Mouse (Mus musculus) neural tube, embryonic 14.5 days (tissue): ENCODE data around the gene Pex6. TPM values are rescaled to one million over a fixed set of nuclear protein-coding genes. Genes with fewer than 3 reads are reported as not detected.

Experiments
- ATAC-seq: fragments of 200-750 bp; cut with Nextera tagmentation; 2 replicates; pipeline ENCODE4 v1.8.0; 2017; ENCODE audit warnings: low read depth, mild to moderate bottlenecking, moderate TSS enrichment, moderate library complexity
- H3K27ac ChIP-seq: fragments of 300-500 bp; sonication (generic); 2 replicates; pipeline ENCODE4 v1.5.1; 2014; ENCODE audit warnings: low read depth, mild to moderate bottlenecking, control low read depth, low read length, moderate library complexity, mixed read lengths
- H3K27me3 ChIP-seq: fragments of 300-500 bp; sonication (generic); 2 replicates; pipeline ENCODE4 v1.6.1; 2014; ENCODE audit warnings: low read length; ENCODE audit not compliant: control insufficient read depth, insufficient read depth
- H3K36me3 ChIP-seq: fragments of 300-500 bp; sonication (generic); 2 replicates; pipeline ENCODE4 v1.6.1; 2014; ENCODE audit warnings: low read length, mixed read lengths; ENCODE audit not compliant: control insufficient read depth, insufficient read depth
- H3K4me1 ChIP-seq: fragments of 300-500 bp; sonication (generic); 2 replicates; pipeline ENCODE4 v1.6.1; 2014; ENCODE audit warnings: low read length; ENCODE audit not compliant: control insufficient read depth, insufficient read depth
- H3K4me2 ChIP-seq: fragments of 300-500 bp; sonication (generic); 2 replicates; pipeline ENCODE4 v1.6.1; 2014; ENCODE audit warnings: mild to moderate bottlenecking, low read depth, low read length, control low read depth
- H3K4me3 ChIP-seq: fragments of 300-500 bp; sonication (generic); 2 replicates; pipeline ENCODE4 v1.5.1; 2014; ENCODE audit warnings: low read depth, low read length, control low read depth, mixed read lengths
- H3K9ac ChIP-seq: fragments of 300-500 bp; sonication (generic); replicated peaks from 2 replicates; pipeline ENCODE4 v1.6.1; 2014; ENCODE audit warnings: low read depth, mild to moderate bottlenecking, control low read depth, low read length, mixed read lengths
- H3K9me3 ChIP-seq: fragments of 300-500 bp; sonication (generic); 2 replicates; pipeline ENCODE4 v1.6.1; 2016; ENCODE audit warnings: low read length; ENCODE audit not compliant: control insufficient read depth
- WGBS: fragments of 180-500 bp; shearing (Covaris S2); extraction: QIAGEN DNeasy Blood & Tissue Kit; methylation state at CpG from one replicate; pipeline ENCODE4 v1.1.7; 2014; 5-methylcytosine and 5-hydroxymethylcytosine counted together
- polyA plus RNA-seq: library from polyadenylated mRNA; unstranded; fragments of >200 nt; fragmentation: Nextera tagmentation; extraction: Ambion mirVana; gene quantifications from 2 replicates; pipeline ENCODE4 v1.2.1, GENCODE M21; 2014

Gene Pex6
- polyA plus RNA-seq, 1 experiment from 2014 or later, result 18.2 TPM

DNA sequence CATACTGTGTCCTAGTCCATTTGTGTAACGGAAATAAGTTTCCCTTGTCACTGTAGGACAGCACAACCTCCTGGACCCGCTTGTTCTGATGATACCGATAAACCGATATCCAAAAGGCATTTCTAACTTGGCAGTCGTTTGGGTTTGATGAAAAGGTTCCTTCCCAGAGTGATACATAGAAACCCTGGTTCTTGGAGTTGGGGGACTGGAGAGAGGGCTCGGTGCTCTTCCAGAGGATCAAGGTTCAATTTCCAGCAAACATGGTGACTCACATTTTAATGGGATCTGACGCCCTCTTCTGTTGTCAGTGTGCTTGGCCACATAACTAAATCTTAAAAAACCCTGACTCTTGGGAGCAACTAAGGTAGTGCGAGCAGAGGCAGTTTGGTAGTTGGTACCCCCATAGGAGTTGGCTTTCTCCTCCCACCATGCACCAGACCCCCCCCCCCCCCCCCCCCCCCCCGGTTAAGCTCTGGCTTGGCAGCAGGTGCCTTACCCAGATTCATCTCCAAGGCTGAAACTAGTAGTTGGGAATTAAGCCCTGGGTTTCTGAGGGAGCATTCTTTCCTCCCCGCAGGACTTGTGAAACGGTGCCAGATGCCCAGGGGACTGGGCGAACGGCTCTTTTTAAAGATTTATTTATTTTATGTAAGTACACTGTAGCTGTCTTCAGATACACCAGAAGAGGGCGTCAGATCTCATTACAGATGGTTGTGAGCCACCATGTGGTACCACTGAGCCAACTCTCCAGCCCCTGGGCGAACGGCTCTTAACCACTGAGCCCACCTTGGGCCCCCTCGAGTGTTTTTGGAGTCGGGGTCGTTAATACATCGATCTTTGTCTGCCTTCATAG lies 62.2 kb downstream of the Pex6 start:
- ATAC-seq, result no peak
- H3K27me3 ChIP-seq, result no peaks in the 10 kb centered on the region
- peak overlapping the region; percentile 62; the same call in 1 of the 2 replicates for H3K9ac ChIP-seq
- peaks cover 33% of the 10 kb centered on the region for H3K36me3 ChIP-seq
- peaks cover 11% of the 10 kb centered on the region for H3K4me1 ChIP-seq
- H3K4me3 ChIP-seq, result peak overlapping the region; percentile 88
- 10% methylated on average over 19 of the region's 20 CpGs for WGBS
- H3K4me2 ChIP-seq, result peak overlapping the region; percentile 95
- H3K9me3 ChIP-seq, result no peaks in the 10 kb centered on the region
- H3K27ac ChIP-seq, result peak overlapping the region; percentile 67; the same call in 1 of the 2 replicates

DNA sequence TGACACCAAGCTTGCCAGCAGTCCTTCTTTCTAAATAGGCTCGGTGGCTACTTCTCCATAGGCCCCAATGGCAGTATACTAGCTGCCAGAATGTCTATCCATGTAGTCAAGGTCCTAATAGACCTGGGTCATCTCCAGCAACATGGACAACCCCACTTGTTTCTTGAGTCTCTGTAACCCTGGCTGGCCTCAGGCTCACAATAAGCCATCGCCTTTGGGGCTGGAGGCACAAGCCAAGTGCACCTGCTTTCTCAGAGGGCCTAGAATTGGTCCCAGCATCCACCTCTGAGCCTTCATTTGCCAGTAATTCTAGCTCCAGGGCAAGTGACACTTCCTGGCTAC lies 62.8 kb downstream of the Pex6 start:
- no peak overlapping the region for H3K27ac ChIP-seq
- no peak overlapping the region for H3K9ac ChIP-seq
- 42% methylated on average over 2 of the region's 2 CpGs for whole genome bisulfite sequencing
- H3K36me3 ChIP-seq, result peaks cover 39% of the 10 kb centered on the region
- no peak for ATAC-seq
- peaks cover 11% of the 10 kb centered on the region for H3K4me1 ChIP-seq
- H3K4me3 ChIP-seq, result no peak overlapping the region
- peak overlapping the region; percentile 95; the same call in 1 of the 2 replicates for H3K4me2 ChIP-seq
- no peaks in the 10 kb centered on the region for H3K27me3 ChIP-seq
- H3K9me3 ChIP-seq, result no peaks in the 10 kb centered on the region

DNA sequence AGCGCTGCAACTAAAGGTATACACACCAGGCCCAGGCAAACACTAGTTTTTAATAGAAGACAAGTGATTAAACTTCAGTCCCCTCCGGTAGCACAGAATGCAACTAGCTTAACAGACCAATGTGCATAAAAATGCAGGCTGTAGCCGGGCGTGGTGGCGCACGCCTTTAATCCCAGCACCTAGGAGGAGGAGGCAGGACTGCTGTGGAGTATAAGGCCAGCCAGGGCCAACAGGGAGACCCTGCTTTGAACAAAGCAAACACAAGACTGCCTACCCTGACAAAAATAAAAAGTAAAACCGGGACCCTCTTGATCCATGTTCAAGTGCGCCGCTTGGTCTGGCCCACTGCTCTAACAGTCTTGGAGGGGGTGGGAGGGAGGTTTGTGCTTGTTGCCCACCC lies 63.8 kb downstream of the Pex6 start:
- Histone ChIP-seq H3K27me3 (no peaks in the 10 kb centered on the region), H3K27ac (no peak overlapping the region), H3K4me1 (peaks cover 11% of the 10 kb centered on the region), H3K9ac (no peak overlapping the region), H3K4me2 (no peak overlapping the region), H3K36me3 (peaks cover 46% of the 10 kb centered on the region), H3K4me3 (no peak overlapping the region), H3K9me3 (no peaks in the 10 kb centered on the region)
- WGBS, result 95% methylated on average over 9 of the region's 9 CpGs
- ATAC-seq, result no peak

Other genes starting within 250 kb of the Pex6 start
- gene Ttbk1, start 223.8 kb upstream of the Pex6 start, polyA plus RNA-seq, result 6.3 and 7.0 TPM in 2 replicates
- gene Dnph1, start 214.8 kb upstream of the Pex6 start, polyA plus RNA-seq, result 11.8 and 12.5 TPM in 2 replicates
- gene Cul9, start 165.1 kb upstream of the Pex6 start, polyA plus RNA-seq, result 15.7 and 18.5 TPM in 2 replicates
- gene Srf, start 155.3 kb upstream of the Pex6 start, polyA plus RNA-seq, result 5.4 and 5.5 TPM in 2 replicates
- gene Ptk7, start 82.0 kb upstream of the Pex6 start, polyA plus RNA-seq, result 7.9 and 23.7 TPM in 2 replicates
- 27.7 and 32.1 TPM in 2 replicates for gene Klc4, start 65.4 kb upstream of the Pex6 start, polyA plus RNA-seq
- gene Mrpl2, start 65.2 kb upstream of the Pex6 start, polyA plus RNA-seq, result 59.9 and 64.4 TPM in 2 replicates
- 30.1 and 33.8 TPM in 2 replicates for gene Cul7, start 61.1 kb upstream of the Pex6 start, polyA plus RNA-seq
- 44.7 and 49.6 TPM in 2 replicates for gene Rrp36, start 37.1 kb upstream of the Pex6 start, polyA plus RNA-seq
- 263 and 301 TPM in 2 replicates for gene Mea1, start 32.7 kb upstream of the Pex6 start, polyA plus RNA-seq
- gene Klhdc3, start 30.5 kb upstream of the Pex6 start, polyA plus RNA-seq, result 151 and 161 TPM in 2 replicates
- gene Ppp2r5d, start 6.4 kb upstream of the Pex6 start, polyA plus RNA-seq, result 69.9 and 83.9 TPM in 2 replicates
- gene Gnmt, start 17.7 kb downstream of the Pex6 start, polyA plus RNA-seq, result 2.1 TPM in 2 replicates
- 62.5 and 65.8 TPM in 2 replicates for gene Cnpy3, start 40.8 kb downstream of the Pex6 start, polyA plus RNA-seq
- 0.32 TPM in 1 of 2 replicates, not detected in the other for gene Ptcra, start 52.2 kb downstream of the Pex6 start, polyA plus RNA-seq
- 58.3 and 60.4 TPM in 2 replicates for gene 2310039H08Rik, start 61.2 kb downstream of the Pex6 start, polyA plus RNA-seq
- gene Rpl7l1, start 71.2 kb downstream of the Pex6 start, polyA plus RNA-seq, result 69.9 and 82.1 TPM in 2 replicates
- 10.8 and 11.5 TPM in 2 replicates for gene Bicral, start 147.0 kb downstream of the Pex6 start, polyA plus RNA-seq
- 62.1 and 65.4 TPM in 2 replicates for gene Tbcc, start 179.2 kb downstream of the Pex6 start, polyA plus RNA-seq
- gene Prph2, start 199.0 kb downstream of the Pex6 start, polyA plus RNA-seq, result not detected in 2 replicates